Mouse (Mus musculus): ENCODE data around the gene Dlgap1. TPM values are rescaled to one million over a fixed set of nuclear protein-coding genes. Genes with fewer than 3 reads are reported as not detected.

Gene Dlgap1
- polyA plus RNA-seq, 1 experiment from 2014 or later, result 34.5 TPM

DNA sequence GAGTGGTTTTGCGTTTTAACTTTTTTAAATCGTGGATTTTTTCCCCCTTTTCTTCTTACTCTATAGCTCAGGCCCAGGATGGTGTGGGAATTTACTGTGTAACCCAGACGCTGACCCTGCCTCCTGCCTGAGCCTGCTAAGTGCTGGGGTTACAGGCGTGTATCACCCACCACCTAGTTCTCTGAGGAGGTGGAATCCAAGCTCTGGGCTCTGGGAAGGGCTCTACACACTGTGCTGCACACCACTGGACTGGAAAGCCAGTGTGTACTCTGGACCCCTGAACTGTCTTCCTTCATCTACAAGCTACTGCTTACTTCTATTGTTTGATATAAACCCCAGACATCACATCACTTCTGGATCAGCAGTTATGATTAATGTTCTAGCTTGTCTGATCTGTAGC, 889.9 kb downstream of the Dlgap1 start:
- Histone ChIP-seq H3K27me3 (ENCODE audit: control insufficient read depth, insufficient read depth, low read depth, low read length) (no peaks in the 10 kb centered on the region; the same call in 1 of the 2 replicates), H3K9ac (ENCODE audit: low read depth, low read length) (no peak overlapping the region), H3K4me3 (ENCODE audit: low read depth, low read length) (no peak overlapping the region), H3K36me3 (ENCODE audit: control insufficient read depth, insufficient read depth, low read length) (no peaks in the 10 kb centered on the region), H3K4me1 (ENCODE audit: control insufficient read depth, insufficient read depth, low read length) (no peaks in the 10 kb centered on the region), H3K9me3 (replicated peaks; ENCODE audit: control insufficient read depth, low read length, poor library complexity, severe bottlenecking) (no peaks in the 10 kb centered on the region), H3K4me2 (ENCODE audit: low read length) (no peak overlapping the region), H3K27ac (ENCODE audit: low read length) (no peak overlapping the region)
- no peak for ATAC-seq
- 85% methylated on average over 4 of the region's 4 CpGs for WGBS

DNA sequence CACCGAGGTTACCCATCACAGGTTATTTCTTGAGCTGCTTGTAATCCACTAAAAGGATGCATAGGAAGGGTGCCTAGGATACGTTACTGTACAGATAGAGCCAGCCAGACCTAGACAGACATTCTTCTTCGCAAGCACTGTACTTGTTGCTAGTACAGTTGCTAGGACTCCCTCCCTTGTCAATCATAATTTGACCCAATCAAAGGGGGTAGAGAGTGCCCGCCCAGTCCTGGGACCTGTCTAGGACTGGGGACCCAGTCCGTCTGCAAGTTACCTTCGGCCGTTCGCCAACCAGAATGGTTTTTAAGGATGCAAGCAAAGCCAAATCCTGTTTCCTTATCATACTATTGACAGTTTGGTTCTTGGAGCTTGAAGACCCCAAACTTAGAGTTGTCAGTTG, 895.2 kb downstream of the Dlgap1 start:
- Histone ChIP-seq H3K9me3 (replicated peaks; ENCODE audit: control insufficient read depth, low read length, poor library complexity, severe bottlenecking) (no peaks in the 10 kb centered on the region), H3K4me1 (ENCODE audit: control insufficient read depth, insufficient read depth, low read length) (no peaks in the 10 kb centered on the region), H3K4me2 (ENCODE audit: low read length) (no peak overlapping the region), H3K27me3 (ENCODE audit: control insufficient read depth, insufficient read depth, low read depth, low read length) (no peaks in the 10 kb centered on the region), H3K27ac (ENCODE audit: low read length) (no peak overlapping the region), H3K9ac (ENCODE audit: low read depth, low read length) (no peak overlapping the region), H3K36me3 (ENCODE audit: control insufficient read depth, insufficient read depth, low read length) (no peaks in the 10 kb centered on the region), H3K4me3 (ENCODE audit: low read depth, low read length) (no peak overlapping the region)
- ATAC-seq, result no peak
- WGBS, result 95% methylated on average over 8 of the region's 8 CpGs

- H3K36me3 ChIP-seq (ENCODE audit: control insufficient read depth, insufficient read depth, low read length), result no peaks in the 10 kb centered on the region
- H3K9me3 ChIP-seq (replicated peaks; ENCODE audit: control insufficient read depth, low read length, poor library complexity, severe bottlenecking), result no peaks in the 10 kb centered on the region
- H3K27ac ChIP-seq (ENCODE audit: low read length), result no peak overlapping the region
- no peaks in the 10 kb centered on the region for H3K4me1 ChIP-seq (ENCODE audit: control insufficient read depth, insufficient read depth, low read length)
- no peak overlapping the region for H3K4me3 ChIP-seq (ENCODE audit: low read depth, low read length)
- no peak overlapping the region for H3K4me2 ChIP-seq (ENCODE audit: low read length)
- 87% methylated on average over 3 of the region's 3 CpGs for WGBS
- no peaks in the 10 kb centered on the region for H3K27me3 ChIP-seq (ENCODE audit: control insufficient read depth, insufficient read depth, low read depth, low read length)
- no peak for ATAC-seq
- no peak overlapping the region for H3K9ac ChIP-seq (ENCODE audit: low read depth, low read length)
Measured at GRCm38 (mm10) chr17:70864645-70865044, 895.8 kb downstream of the Dlgap1 start.

GRCm38 (mm10) chr17:70865060-70865604, 896.3 kb downstream of the Dlgap1 start:
- 83% methylated on average over 10 of the region's 10 CpGs for WGBS
- ATAC-seq, result no peak
- Histone ChIP-seq H3K4me1 (ENCODE audit: control insufficient read depth, insufficient read depth, low read length) (no peaks in the 10 kb centered on the region), H3K36me3 (ENCODE audit: control insufficient read depth, insufficient read depth, low read length) (no peaks in the 10 kb centered on the region), H3K9ac (ENCODE audit: low read depth, low read length) (no peak overlapping the region), H3K27ac (ENCODE audit: low read length) (no peak overlapping the region), H3K9me3 (replicated peaks; ENCODE audit: control insufficient read depth, low read length, poor library complexity, severe bottlenecking) (no peaks in the 10 kb centered on the region), H3K27me3 (ENCODE audit: control insufficient read depth, insufficient read depth, low read depth, low read length) (no peaks in the 10 kb centered on the region), H3K4me3 (ENCODE audit: low read depth, low read length) (no peak overlapping the region), H3K4me2 (ENCODE audit: low read length) (no peak overlapping the region)

DNA sequence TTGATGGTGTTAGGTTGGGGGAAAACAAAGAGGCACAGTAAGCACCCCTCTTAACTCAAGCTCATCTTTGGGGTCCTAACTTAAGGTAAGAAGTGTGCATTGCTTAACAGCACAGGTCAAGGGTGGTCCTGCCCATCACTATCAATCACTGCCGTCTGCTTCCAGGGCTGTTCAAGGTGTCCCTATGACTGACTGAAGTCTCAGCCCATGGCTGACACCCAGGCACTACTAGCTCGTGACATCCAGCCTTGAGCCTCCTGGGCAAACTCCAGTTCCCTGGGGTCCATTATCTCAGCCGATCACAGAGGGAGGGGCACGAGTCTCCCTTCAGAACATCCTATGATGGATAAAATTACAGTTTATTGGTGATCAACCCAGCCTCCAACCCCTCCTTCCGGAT, 897.2 kb downstream of the Dlgap1 start:
- no peaks in the 10 kb centered on the region for H3K36me3 ChIP-seq (ENCODE audit: control insufficient read depth, insufficient read depth, low read length)
- no peak overlapping the region for H3K9ac ChIP-seq (ENCODE audit: low read depth, low read length)
- ATAC-seq, result no peak
- H3K4me1 ChIP-seq (ENCODE audit: control insufficient read depth, insufficient read depth, low read length), result no peaks in the 10 kb centered on the region
- H3K4me2 ChIP-seq (ENCODE audit: low read length), result no peak overlapping the region
- 90% methylated on average over 5 of the region's 5 CpGs for WGBS
- no peaks in the 10 kb centered on the region for H3K9me3 ChIP-seq (replicated peaks; ENCODE audit: control insufficient read depth, low read length, poor library complexity, severe bottlenecking)
- H3K4me3 ChIP-seq (ENCODE audit: low read depth, low read length), result no peak overlapping the region
- H3K27me3 ChIP-seq (ENCODE audit: control insufficient read depth, insufficient read depth, low read depth, low read length), result no peaks in the 10 kb centered on the region
- no peak overlapping the region for H3K27ac ChIP-seq (ENCODE audit: low read length)

DNA sequence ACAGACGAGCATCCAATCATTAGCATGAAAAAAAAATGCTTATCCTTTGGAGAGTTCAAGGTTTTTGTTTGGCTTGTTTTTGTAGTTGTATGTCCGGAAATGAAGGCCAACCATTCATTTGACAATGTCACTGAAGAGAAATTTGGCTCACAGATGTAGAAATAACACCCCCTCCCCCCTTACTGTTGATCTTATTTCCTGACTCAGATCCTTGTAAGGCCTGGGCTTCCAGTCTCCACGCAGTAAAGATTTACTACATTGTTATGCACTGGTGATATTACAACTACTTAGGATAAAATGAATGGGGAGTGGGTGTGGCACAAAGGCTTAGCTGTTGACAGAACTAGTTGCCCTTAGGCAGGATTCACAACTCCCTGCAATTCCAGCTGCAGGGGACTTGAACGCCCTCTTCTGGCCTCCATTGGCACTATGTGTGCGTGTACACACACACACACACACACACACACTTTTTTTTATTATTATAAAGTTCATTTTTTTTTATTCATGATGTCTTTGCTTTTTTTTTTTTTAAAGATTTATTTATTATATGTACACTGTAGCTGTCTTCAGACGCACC, 897.8 kb downstream of the Dlgap1 start:
- no peak overlapping the region for H3K27ac ChIP-seq (ENCODE audit: low read length)
- H3K4me2 ChIP-seq (ENCODE audit: low read length), result no peak overlapping the region
- no peak overlapping the region for H3K9ac ChIP-seq (ENCODE audit: low read depth, low read length)
- H3K36me3 ChIP-seq (ENCODE audit: control insufficient read depth, insufficient read depth, low read length), result no peaks in the 10 kb centered on the region
- no peak for ATAC-seq
- WGBS, result 89% methylated on average over 6 of the region's 6 CpGs
- H3K27me3 ChIP-seq (ENCODE audit: control insufficient read depth, insufficient read depth, low read depth, low read length), result no peaks in the 10 kb centered on the region
- no peaks in the 10 kb centered on the region for H3K9me3 ChIP-seq (replicated peaks; ENCODE audit: control insufficient read depth, low read length, poor library complexity, severe bottlenecking)
- H3K4me1 ChIP-seq (ENCODE audit: control insufficient read depth, insufficient read depth, low read length), result no peaks in the 10 kb centered on the region
- H3K4me3 ChIP-seq (ENCODE audit: low read depth, low read length), result no peak overlapping the region

DNA sequence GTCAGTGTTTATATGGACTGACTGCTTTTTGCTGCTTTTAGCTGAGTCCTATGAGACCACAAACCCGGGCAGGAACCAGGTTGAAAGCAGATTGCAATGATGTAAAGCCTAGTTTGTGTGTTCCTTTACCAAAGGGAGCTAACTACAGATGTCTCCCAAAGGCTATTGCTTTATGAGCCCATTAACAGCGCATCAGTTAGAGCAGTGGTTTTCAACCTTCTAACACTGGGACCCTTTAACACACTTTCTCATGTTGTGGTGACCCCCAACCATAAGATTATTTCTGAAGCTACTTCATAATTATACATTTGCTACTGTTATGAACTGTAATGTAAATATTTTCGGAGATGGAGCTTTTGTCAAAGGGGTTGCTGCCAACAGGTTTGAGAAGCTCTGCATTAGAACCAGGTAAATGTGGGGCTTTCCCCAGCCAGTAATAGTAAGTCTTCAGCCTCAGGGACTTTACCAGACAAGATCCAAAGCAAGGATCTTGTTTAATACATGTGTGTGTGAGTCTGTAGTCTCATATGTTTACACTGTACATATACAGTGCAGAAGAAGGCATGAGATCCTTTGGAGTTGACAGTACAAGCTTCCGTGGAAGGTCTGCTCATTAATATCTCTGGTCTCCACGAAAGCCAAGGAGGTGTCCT, 899.8 kb downstream of the Dlgap1 start:
- Histone ChIP-seq H3K9ac (ENCODE audit: low read depth, low read length) (no peak overlapping the region), H3K4me2 (ENCODE audit: low read length) (no peak overlapping the region), H3K27ac (ENCODE audit: low read length) (no peak overlapping the region), H3K36me3 (ENCODE audit: control insufficient read depth, insufficient read depth, low read length) (no peaks in the 10 kb centered on the region), H3K4me3 (ENCODE audit: low read depth, low read length) (no peak overlapping the region), H3K9me3 (replicated peaks; ENCODE audit: control insufficient read depth, low read length, poor library complexity, severe bottlenecking) (no peaks in the 10 kb centered on the region), H3K4me1 (ENCODE audit: control insufficient read depth, insufficient read depth, low read length) (peaks cover 10% of the 10 kb centered on the region), H3K27me3 (ENCODE audit: control insufficient read depth, insufficient read depth, low read depth, low read length) (no peaks in the 10 kb centered on the region)
- WGBS, result 94% methylated on average over 5 of the region's 5 CpGs
- ATAC-seq, result no peak

DNA sequence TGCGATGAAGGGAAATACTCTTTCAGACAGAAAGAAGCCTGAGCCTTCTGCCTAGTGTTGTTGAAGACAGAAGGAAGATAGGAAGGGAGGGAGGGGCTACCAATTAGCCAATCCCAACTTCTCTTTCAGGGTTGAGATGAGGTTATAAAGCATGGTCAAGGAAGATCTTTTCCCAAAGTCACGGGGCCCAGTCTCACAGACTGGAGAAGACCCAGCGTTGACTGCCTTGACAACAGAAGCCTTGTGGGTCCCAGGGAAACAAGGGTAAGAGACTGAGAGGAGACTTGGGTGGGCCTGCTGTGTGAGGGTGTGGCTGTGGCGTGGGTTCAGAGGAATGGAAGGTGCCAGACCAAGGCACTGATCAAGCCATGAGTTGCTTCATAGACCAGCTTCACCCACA, 901.7 kb downstream of the Dlgap1 start:
- 93% methylated on average over 4 of the region's 4 CpGs for WGBS

More for the DNA sequence above, 901.7 kb downstream of the Dlgap1 start:
- no peak for ATAC-seq
- Histone ChIP-seq H3K36me3 (ENCODE audit: control insufficient read depth, insufficient read depth, low read length) (no peaks in the 10 kb centered on the region), H3K4me2 (ENCODE audit: low read length) (no peak overlapping the region), H3K9me3 (replicated peaks; ENCODE audit: control insufficient read depth, low read length, poor library complexity, severe bottlenecking) (no peaks in the 10 kb centered on the region), H3K4me1 (ENCODE audit: control insufficient read depth, insufficient read depth, low read length) (peaks cover 10% of the 10 kb centered on the region), H3K27ac (ENCODE audit: low read length) (no peak overlapping the region), H3K9ac (ENCODE audit: low read depth, low read length) (no peak overlapping the region), H3K4me3 (ENCODE audit: low read depth, low read length) (no peak overlapping the region), H3K27me3 (ENCODE audit: control insufficient read depth, insufficient read depth, low read depth, low read length) (no peaks in the 10 kb centered on the region)
